Mouse (Mus musculus) intestine, embryonic 15.5 days (tissue): Measurements from ENCODE around the gene Angel2. TPM values are rescaled to one million over a fixed set of nuclear protein-coding genes. Genes with fewer than 3 reads are reported as not detected.

Experiments used
- polyA plus RNA-seq: library from polyadenylated mRNA; unstranded; fragments of >200 nt; fragmentation: Nextera tagmentation; extraction: Ambion mirVana; gene quantifications from 2 replicates; pipeline ENCODE4 v1.2.1, GENCODE M21; 2015

Gene Angel2
- polyA plus RNA-seq, 1 experiment from 2014 or later: 40.2 TPM

Other genes with a start within 250 kb of the Angel2 start
- gene Rps6kc1, start 13.3 kb upstream of the Angel2 start, polyA plus RNA-seq: 12.1 TPM in 2 replicates
- gene Vash2, start 54.2 kb downstream of the Angel2 start, polyA plus RNA-seq: 15.6 and 19.1 TPM in 2 replicates
- 9.8 and 10.7 TPM in 2 replicates for gene Flvcr1, start 101.0 kb downstream of the Angel2 start, polyA plus RNA-seq
- gene Spata45, start 111.5 kb downstream of the Angel2 start, polyA plus RNA-seq: not detected in 2 replicates
- 11.9 and 12.6 TPM in 2 replicates for gene Tatdn3, start 137.8 kb downstream of the Angel2 start, polyA plus RNA-seq
- gene Nsl1, start 137.9 kb downstream of the Angel2 start, polyA plus RNA-seq: 17.0 and 18.8 TPM in 2 replicates
- 7.2 and 10.5 TPM in 2 replicates for gene Batf3, start 172.7 kb downstream of the Angel2 start, polyA plus RNA-seq
- not detected in 2 replicates for gene Fam71a, start 239.7 kb downstream of the Angel2 start, polyA plus RNA-seq